Mouse (Mus musculus) telencephalon, adult 2 months (tissue): ENCODE results near the gene Cd209g.
"Not testable (repeated sequence)": the region's sequence is repeated elsewhere in the genome, so short reads cannot be mapped to it uniquely, and the experiment has no call there.

Source experiments
- DNase-seq: peaks from one replicate; pipeline ENCODE4 v3.0.0-alpha.2; 2011; ENCODE audit warnings: low read depth, low spot score

Gene Cd209g

GRCm38 (mm10) chr8:4133798-4134197, at the start of gene Cd209g:
Gene Cd209g, plus strand, starts transcription at chr8:4134098.
- DNase-seq = no peak

GRCm38 (mm10) chr8:4087180-4087722, 46.6 kb upstream of the Cd209g start:
- DNase-seq = not testable (repeated sequence)

GRCm38 (mm10) chr8:4088514-4088913, 45.4 kb upstream of the Cd209g start:
- not testable (repeated sequence) for DNase-seq

- DNase-seq = not testable (repeated sequence)
Observed at GRCm38 (mm10) chr8:4105735-4106134, 28.2 kb upstream of the Cd209g start, which contains the start of gene Cd209f. Gene Cd209f, minus strand, starts transcription at chr8:4105835.

GRCm38 (mm10) chr8:4139660-4140646, 6.1 kb downstream of the Cd209g start:
- peak; percentile 40 for DNase-seq

- no peak for DNase-seq
Observed at GRCm38 (mm10) chr8:4141721-4142120, 7.8 kb downstream of the Cd209g start.

- no peak for DNase-seq
Observed at GRCm38 (mm10) chr8:4147272-4147671, 13.4 kb downstream of the Cd209g start.

GRCm38 (mm10) chr8:4154878-4155277, 21.0 kb downstream of the Cd209g start:
- no peak for DNase-seq

- DNase-seq = no peak
Observed at GRCm38 (mm10) chr8:4162786-4163185, 28.9 kb downstream of the Cd209g start.

GRCm38 (mm10) chr8:4165176-4165851, 31.4 kb downstream of the Cd209g start:
- no peak for DNase-seq

GRCm38 (mm10) chr8:4165852-4166751, 32.2 kb downstream of the Cd209g start, which contains the start of gene Evi5l:
Gene Evi5l, plus strand, starts transcription at chr8:4166567.
- DNase-seq = peak; percentile 100

GRCm38 (mm10) chr8:4166881-4167525, 33.1 kb downstream of the Cd209g start:
- DNase-seq = no peak

GRCm38 (mm10) chr8:4167918-4168317, 34.0 kb downstream of the Cd209g start:
- no peak for DNase-seq

GRCm38 (mm10) chr8:4172486-4172885, 38.6 kb downstream of the Cd209g start:
- no peak for DNase-seq

- DNase-seq = no peak
Observed at GRCm38 (mm10) chr8:4174018-4174417, 40.1 kb downstream of the Cd209g start.

GRCm38 (mm10) chr8:4183409-4183808, 49.5 kb downstream of the Cd209g start:
- no peak for DNase-seq

- no peak for DNase-seq
Observed at GRCm38 (mm10) chr8:4186151-4186550, 52.3 kb downstream of the Cd209g start.
